Mouse (Mus musculus) myocyte (in vitro differentiated cells): Measurements from ENCODE around the gene Sncb. TPM values are rescaled to one million over a fixed set of nuclear protein-coding genes. Genes with fewer than 3 reads are reported as not detected.

Source experiments
- H3K27me3 ChIP-seq: one replicate; pipeline ENCODE4 v1.6.1; 2011; ENCODE audit not compliant: control insufficient read depth, insufficient read depth, insufficient read length
- H3K36me3 ChIP-seq: one replicate; pipeline ENCODE4 v1.6.1; 2011; ENCODE audit not compliant: control insufficient read depth, insufficient read depth
- H3K4me2 ChIP-seq: one replicate; pipeline ENCODE4 v1.6.1; 2011; ENCODE audit warnings: low read depth, control low read depth
- H3K4me3 ChIP-seq: one replicate; pipeline ENCODE4 v1.5.1; 2011; ENCODE audit warnings: mild to moderate bottlenecking, control low read depth, moderate library complexity
- H3K79me2 ChIP-seq: one replicate; pipeline ENCODE4 v1.6.1; 2011; ENCODE audit not compliant: control insufficient read depth, insufficient read depth
- H3ac ChIP-seq: one replicate; pipeline ENCODE4 v1.6.1; 2011; ENCODE audit not compliant: control insufficient read depth, insufficient read length
- CEBPB ChIP-seq: IDR thresholded peaks from 2 replicates; pipeline ENCODE4 v1.6.1; 2011; ENCODE audit warnings: mild to moderate bottlenecking, moderate library complexity; ENCODE audit not compliant: poor library complexity, insufficient read depth, severe bottlenecking
- E2F4 ChIP-seq: IDR thresholded peaks from one replicate; pipeline ENCODE4 v1.6.1; 2011; ENCODE audit warnings: mild to moderate bottlenecking, control low read depth, moderate library complexity; ENCODE audit not compliant: insufficient read depth
- MAX ChIP-seq: IDR thresholded peaks from one replicate; pipeline ENCODE4 v1.6.1; 2011; ENCODE audit warnings: low read depth, mild to moderate bottlenecking, control low read depth
- MYOD1 ChIP-seq, 3 experiments: IDR thresholded peaks; one replicate each; pipeline ENCODE4 v1.6.1; 2011; ENCODE audit warnings: control low read depth in 2 of 3, low read depth in 2 of 3, mild to moderate bottlenecking in 2 of 3, moderate library complexity in 1 of 3; ENCODE audit not compliant: insufficient read length in 2 of 3, control insufficient read depth in 1 of 3
- MYOG ChIP-seq, 3 experiments: IDR thresholded peaks; one replicate each; pipeline ENCODE4 v1.6.1; 2011; ENCODE audit warnings: control low read depth in 2 of 3, low read depth in 2 of 3, mild to moderate bottlenecking in 2 of 3; ENCODE audit not compliant: insufficient read length in 2 of 3, control insufficient read depth in 1 of 3, insufficient read depth in 1 of 3
- POLR2A ChIP-seq: IDR thresholded peaks from one replicate; pipeline ENCODE4 v1.6.1; 2011; ENCODE audit warnings: low read depth, mild to moderate bottlenecking, control low read depth, moderate library complexity; ENCODE audit not compliant: insufficient read length
- POLR2AphosphoS2 ChIP-seq: IDR thresholded peaks from one replicate; pipeline ENCODE4 v1.6.1; 2011; ENCODE audit warnings: low read depth, control low read depth; ENCODE audit not compliant: insufficient read length
- REST ChIP-seq: IDR thresholded peaks from one replicate; pipeline ENCODE4 v1.6.1; 2011; ENCODE audit warnings: mild to moderate bottlenecking, control low read depth, moderate library complexity; ENCODE audit not compliant: insufficient read depth, insufficient read length
- SRF ChIP-seq: IDR thresholded peaks from one replicate; pipeline ENCODE4 v1.6.1; 2011; ENCODE audit warnings: low read depth; ENCODE audit not compliant: control insufficient read depth, insufficient read length
- TCF12 ChIP-seq: IDR thresholded peaks from one replicate; pipeline ENCODE4 v1.6.1; 2011; ENCODE audit warnings: mild to moderate bottlenecking, control low read depth; ENCODE audit not compliant: poor library complexity, insufficient read depth, severe bottlenecking
- TCF3 ChIP-seq: IDR thresholded peaks from one replicate; pipeline ENCODE4 v1.6.1; 2011; ENCODE audit warnings: low read depth, control low read depth; ENCODE audit not compliant: insufficient read length
- USF1 ChIP-seq: IDR thresholded peaks from one replicate; pipeline ENCODE4 v1.6.1; 2011; ENCODE audit warnings: low read depth, mild to moderate bottlenecking, control low read depth, moderate library complexity
- polyA plus RNA-seq: library from polyadenylated mRNA; unstranded; fragments of >200 nt; fragmentation: generic; extraction: Trizol; gene quantifications from one replicate; pipeline ENCODE4 v1.2.1, GENCODE M21; 2012; ENCODE audit warnings: missing spikeins

The Sncb gene
- polyA plus RNA-seq, 1 experiment, result not detected

- TF ChIP-seq POLR2AphosphoS2 (no peak), MYOG (IDR thresholded peaks at IDR 0.05; ENCODE audit: control insufficient read depth in 1 of 3, insufficient read depth in 1 of 3, insufficient read length in 2 of 3, low read depth in 2 of 3) (no peak), MYOD1 (IDR thresholded peaks at IDR 0.05; ENCODE audit: control insufficient read depth in 1 of 3, insufficient read length in 2 of 3, low read depth in 2 of 3) (no peak), MAX (no peak), TCF3 (no peak), TCF12 (no peak), CEBPB (no peak), REST (no peak), E2F4 (no peak), POLR2A (no peak), SRF (no peak), USF1 (no peak)
- H3K27me3 ChIP-seq, result peaks cover 27% of the 10 kb centered on the region
- H3ac ChIP-seq, result no peak overlapping the region
- no peaks in the 10 kb centered on the region for H3K79me2 ChIP-seq
- no peaks in the 10 kb centered on the region for H3K36me3 ChIP-seq
- H3K4me2 ChIP-seq, result no peak overlapping the region
- H3K4me3 ChIP-seq, result no peak overlapping the region
Observed at GRCm38 (mm10) chr13:54748721-54749060, 17.7 kb downstream of the Sncb start.

DNA sequence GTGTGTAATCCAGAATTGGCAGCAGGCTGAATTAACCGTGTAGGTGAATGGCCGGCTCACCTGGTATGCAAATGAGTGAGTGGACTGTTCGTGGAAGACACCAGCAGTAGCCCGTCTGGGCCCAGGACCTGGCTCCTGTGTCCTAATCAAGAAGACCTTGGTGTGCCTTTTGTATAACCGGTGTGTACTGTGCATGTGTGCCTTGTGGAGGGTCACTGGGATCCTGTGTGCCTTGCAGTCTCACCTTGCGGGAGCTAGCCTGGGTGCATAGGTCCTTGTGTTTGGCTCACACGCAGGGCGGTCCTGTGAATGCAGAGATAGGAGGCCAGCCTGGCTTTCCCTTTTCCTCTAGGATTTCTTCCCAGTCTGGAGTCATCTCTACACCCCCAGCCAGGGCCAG lies 18.2 kb downstream of the Sncb start:
- Histone ChIP-seq H3ac (no peak overlapping the region), H3K4me2 (no peak overlapping the region), H3K36me3 (no peaks in the 10 kb centered on the region), H3K79me2 (no peaks in the 10 kb centered on the region), H3K4me3 (no peak overlapping the region), H3K27me3 (peaks cover 29% of the 10 kb centered on the region)
- TF ChIP-seq TCF12 (no peak), POLR2AphosphoS2 (no peak), TCF3 (no peak), CEBPB (no peak), MAX (no peak), MYOG (IDR thresholded peaks at IDR 0.05; ENCODE audit: control insufficient read depth in 1 of 3, insufficient read depth in 1 of 3, insufficient read length in 2 of 3, low read depth in 2 of 3) (no peak), USF1 (no peak), POLR2A (no peak), REST (no peak)

DNA sequence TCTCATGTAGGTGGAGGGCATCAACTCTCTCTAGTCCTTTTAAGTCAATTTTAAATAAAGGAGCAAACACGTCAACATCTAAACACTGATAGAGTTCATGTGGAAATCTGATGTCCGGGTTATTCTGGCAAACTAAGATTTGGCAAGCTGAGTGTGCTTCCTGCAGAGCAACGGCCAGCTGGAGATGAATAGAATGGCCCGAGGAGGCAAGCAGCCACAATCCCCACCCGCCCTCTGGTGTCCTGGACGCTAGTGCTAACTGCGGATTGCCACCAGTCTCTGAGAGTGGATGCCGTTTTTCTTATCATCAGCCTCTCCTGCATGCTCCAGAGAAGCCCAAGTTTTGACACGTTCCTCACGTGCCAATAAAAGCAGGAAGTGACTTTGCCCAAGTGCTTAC lies 19.5 kb downstream of the Sncb start:
- H3K27me3 ChIP-seq, result peaks cover 39% of the 10 kb centered on the region
- no peaks in the 10 kb centered on the region for H3K36me3 ChIP-seq
- TF ChIP-seq MYOD1 (IDR thresholded peaks at IDR 0.05; ENCODE audit: control insufficient read depth in 1 of 3, insufficient read length in 2 of 3, low read depth in 2 of 3) (no peak), SRF (no peak), POLR2AphosphoS2 (no peak), USF1 (no peak), MYOG (IDR thresholded peaks at IDR 0.05; ENCODE audit: control insufficient read depth in 1 of 3, insufficient read depth in 1 of 3, insufficient read length in 2 of 3, low read depth in 2 of 3) (no peak), E2F4 (no peak), TCF12 (no peak), POLR2A (no peak), MAX (no peak), CEBPB (no peak), REST (no peak)
- no peaks in the 10 kb centered on the region for H3K79me2 ChIP-seq
- no peak overlapping the region for H3ac ChIP-seq
- H3K4me2 ChIP-seq, result no peak overlapping the region
- no peak overlapping the region for H3K4me3 ChIP-seq

DNA sequence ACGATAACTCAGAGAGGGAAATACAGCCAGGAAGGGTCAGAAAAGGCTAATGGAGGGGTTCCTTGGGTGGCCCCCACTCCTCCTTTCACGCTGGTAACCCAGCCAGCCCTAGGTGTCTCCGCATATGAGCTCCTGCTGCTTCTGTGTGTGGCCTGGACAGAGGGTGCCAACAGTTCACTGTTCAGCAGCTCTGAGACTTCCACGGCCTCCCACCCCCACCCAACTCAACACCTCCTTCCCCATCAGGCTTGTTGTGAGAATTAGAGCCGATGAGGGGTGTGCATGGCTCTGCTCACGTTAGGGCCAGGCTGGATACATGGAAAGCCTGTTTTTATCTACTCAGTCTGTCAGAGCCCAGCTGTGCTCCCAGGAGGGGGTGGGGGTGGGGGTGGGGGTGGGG lies 20.3 kb downstream of the Sncb start:
- Histone ChIP-seq H3ac (no peak overlapping the region), H3K4me2 (no peak overlapping the region), H3K4me3 (no peak overlapping the region), H3K36me3 (no peaks in the 10 kb centered on the region), H3K27me3 (peaks cover 44% of the 10 kb centered on the region), H3K79me2 (no peaks in the 10 kb centered on the region)
- TF ChIP-seq MAX (no peak), SRF (no peak), USF1 (no peak), POLR2AphosphoS2 (no peak), TCF3 (no peak), TCF12 (no peak), REST (no peak), E2F4 (no peak), CEBPB (no peak)

GRCm38 (mm10) chr13:54738213-54738601 lies 28.2 kb downstream of the Sncb start:
- no peak overlapping the region for H3ac ChIP-seq
- TF ChIP-seq REST (no peak), POLR2A (no peak)
- no peak overlapping the region for H3K4me3 ChIP-seq
- H3K36me3 ChIP-seq, result no peaks in the 10 kb centered on the region
- no peak overlapping the region for H3K4me2 ChIP-seq
- H3K79me2 ChIP-seq, result no peaks in the 10 kb centered on the region
- H3K27me3 ChIP-seq, result peaks cover 74% of the 10 kb centered on the region
